Mouse (Mus musculus) small intestine, adult 2 months (tissue): ENCODE measurements around the gene Triobp.

Experiments used
- CTCF ChIP-seq: fragments of 200-500 bp; IDR thresholded peaks from 2 replicates; pipeline ENCODE4 v1.5.1; 2012; ENCODE audit warnings: low read depth, mild to moderate bottlenecking, control low read depth, inconsistent platforms, low read length, moderate library complexity, mixed read lengths; ENCODE audit not compliant: insufficient replicate concordance, insufficient read length; ENCODE audit errors: extremely low read depth
- POLR2A ChIP-seq: fragments of 200-500 bp; IDR thresholded peaks from 2 replicates; pipeline ENCODE4 v1.6.1; 2012; ENCODE audit warnings: low read depth, mild to moderate bottlenecking, control low read depth, inconsistent platforms, low read length, moderate library complexity

DNA sequence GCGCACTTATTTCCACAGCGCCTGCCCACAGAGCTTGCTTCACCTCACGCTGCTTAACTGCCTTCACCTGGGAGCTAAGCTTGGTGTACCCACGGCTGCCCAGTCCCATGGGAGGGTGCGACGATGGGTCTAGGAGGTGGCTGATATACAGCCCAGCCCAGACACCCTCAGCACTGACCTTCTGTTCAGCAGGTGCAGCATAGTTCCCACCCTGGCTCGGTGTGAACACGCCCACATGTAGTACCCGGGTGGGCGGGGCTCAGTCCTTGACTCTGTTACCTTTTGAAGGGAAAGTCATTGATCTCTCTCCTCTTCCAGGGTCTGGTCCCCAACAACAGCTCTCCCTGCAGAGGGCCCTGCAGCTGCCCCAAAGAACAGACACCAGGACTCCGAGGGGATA lies 12.0 kb downstream of the Triobp start:
- no peak for TF ChIP-seq CTCF
- no peak for TF ChIP-seq POLR2A
